Mouse (Mus musculus) stomach, postnatal 0 days (tissue): Measurements from ENCODE around the gene Plekhs1. TPM values are rescaled to one million over a fixed set of nuclear protein-coding genes. Genes with fewer than 3 reads are reported as not detected.
"Not testable (repeated sequence)": the region's sequence is repeated elsewhere in the genome, so short reads cannot be mapped to it uniquely, and the experiment has no call there.

Experiments used
- ATAC-seq: fragments of 200-750 bp; cut with Nextera tagmentation; 2 replicates; pipeline ENCODE4 v1.8.0; 2017; ENCODE audit not compliant: low FRiP score, low TSS enrichment
- DNase-seq: peaks from one replicate; pipeline ENCODE4 v3.0.0-alpha.2; 2016; ENCODE audit warnings: low spot score
- H3K27ac ChIP-seq: fragments of 300-500 bp; sonication (generic); replicated peaks from 2 replicates; pipeline ENCODE4 v1.5.1; 2014; ENCODE audit warnings: mild to moderate bottlenecking, control low read depth
- H3K27me3 ChIP-seq: fragments of 300-500 bp; sonication (generic); 2 replicates; pipeline ENCODE4 v1.6.1; 2014; ENCODE audit warnings: low read length; ENCODE audit not compliant: control insufficient read depth, insufficient read depth
- H3K36me3 ChIP-seq: fragments of 300-500 bp; sonication (generic); 2 replicates; pipeline ENCODE4 v1.6.1; 2014; ENCODE audit warnings: low read length, mixed read lengths; ENCODE audit not compliant: control insufficient read depth, insufficient read depth
- H3K4me1 ChIP-seq: fragments of 300-500 bp; sonication (generic); replicated peaks from 2 replicates; pipeline ENCODE4 v1.6.1; 2014; ENCODE audit warnings: antibody characterized with exemption; ENCODE audit not compliant: control insufficient read depth, insufficient read depth
- H3K4me2 ChIP-seq: fragments of 300-500 bp; sonication (generic); replicated peaks from 2 replicates; pipeline ENCODE4 v1.6.1; 2014; ENCODE audit warnings: low read depth, mild to moderate bottlenecking, control low read depth, moderate library complexity
- H3K4me3 ChIP-seq: fragments of 300-500 bp; sonication (generic); 2 replicates; pipeline ENCODE4 v1.5.1; 2014; ENCODE audit warnings: low read depth, low read length, control low read depth
- H3K9ac ChIP-seq: fragments of 300-500 bp; sonication (generic); 2 replicates; pipeline ENCODE4 v1.6.1; 2014; ENCODE audit warnings: mild to moderate bottlenecking, low read length, control low read depth, mixed read lengths
- H3K9me3 ChIP-seq: fragments of 300-500 bp; sonication (generic); 2 replicates; pipeline ENCODE4 v1.6.1; 2016; ENCODE audit warnings: low read length; ENCODE audit not compliant: control insufficient read depth
- CTCF ChIP-seq: IDR thresholded peaks from 2 replicates; pipeline ENCODE4 v1.5.1; 2016; ENCODE audit warnings: antibody characterized with exemption, low read depth, mild to moderate bottlenecking, moderate library complexity
- EP300 ChIP-seq: optimal IDR thresholded peaks from 2 replicates; pipeline ENCODE3; 2016; ENCODE audit warnings: antibody characterized with exemption
- WGBS: fragments of 180-500 bp; shearing (Covaris S2); extraction: QIAGEN DNeasy Blood & Tissue Kit; methylation state at CpG from one replicate; pipeline ENCODE4 v1.1.7; 2014; 5-methylcytosine and 5-hydroxymethylcytosine counted together
- polyA plus RNA-seq: library from polyadenylated mRNA; unstranded; fragments of >200 nt; fragmentation: Nextera tagmentation; extraction: Ambion mirVana; gene quantifications from 2 replicates; pipeline ENCODE4 v1.2.1, GENCODE M21; 2015

The Plekhs1 gene
- polyA plus RNA-seq, 1 experiment from 2014 or later: 3.4 TPM

- no peaks in the 10 kb centered on the region for H3K4me1 ChIP-seq
- TF ChIP-seq CTCF (no peak), EP300 (no peak)
- H3K9ac ChIP-seq: no peak overlapping the region
- H3K27ac ChIP-seq: no peak overlapping the region
- H3K27me3 ChIP-seq: no peaks in the 10 kb centered on the region
- no peak for DNase-seq
- no peaks in the 10 kb centered on the region for H3K9me3 ChIP-seq
- H3K4me2 ChIP-seq: no peak overlapping the region
- H3K4me3 ChIP-seq: no peak overlapping the region
- no peak for ATAC-seq
- no peaks in the 10 kb centered on the region for H3K36me3 ChIP-seq
- 95% methylated on average over 2 of the region's 2 CpGs for WGBS
Measured at GRCm38 (mm10) chr19:56487339-56487738, 25.9 kb downstream of the Plekhs1 start.

GRCm38 (mm10) chr19:56489601-56490000 is 28.2 kb downstream of the Plekhs1 start:
- ATAC-seq (no peak), DNase-seq (no peak)
- H3K4me3 ChIP-seq: no peak overlapping the region
- no peak overlapping the region for H3K4me2 ChIP-seq
- H3K36me3 ChIP-seq: no peaks in the 10 kb centered on the region
- H3K4me1 ChIP-seq: no peaks in the 10 kb centered on the region
- TF ChIP-seq CTCF: no peak
- TF ChIP-seq EP300: no peak
- no peaks in the 10 kb centered on the region for H3K9me3 ChIP-seq
- no peak overlapping the region for H3K27ac ChIP-seq
- 69% methylated on average over 6 of the region's 6 CpGs for WGBS
- no peak overlapping the region for H3K9ac ChIP-seq
- H3K27me3 ChIP-seq: no peaks in the 10 kb centered on the region

GRCm38 (mm10) chr19:56494157-56494556 is 32.7 kb downstream of the Plekhs1 start:
- not testable (repeated sequence) for H3K4me2 ChIP-seq, H3K27ac ChIP-seq, H3K4me3 ChIP-seq, H3K27me3 ChIP-seq, H3K9me3 ChIP-seq, ATAC-seq, H3K9ac ChIP-seq, H3K36me3 ChIP-seq, DNase-seq, H3K4me1 ChIP-seq
- no CpG with 5 or more reads among the region's 2 CpGs for WGBS

GRCm38 (mm10) chr19:56503069-56503468 is 41.6 kb downstream of the Plekhs1 start:
- H3K27me3 ChIP-seq, H3K9ac ChIP-seq, H3K4me2 ChIP-seq, DNase-seq, H3K27ac ChIP-seq, ATAC-seq, H3K4me1 ChIP-seq, H3K36me3 ChIP-seq, H3K4me3 ChIP-seq, H3K9me3 ChIP-seq: not testable (repeated sequence)
- WGBS: no CpG with 5 or more reads among the region's 5 CpGs

- not testable (repeated sequence) for ATAC-seq, H3K4me1 ChIP-seq, H3K9me3 ChIP-seq, H3K4me3 ChIP-seq, H3K9ac ChIP-seq, H3K27ac ChIP-seq, H3K36me3 ChIP-seq, H3K27me3 ChIP-seq, H3K4me2 ChIP-seq, DNase-seq
- WGBS: no CpG with 5 or more reads among the region's 5 CpGs
Measured at GRCm38 (mm10) chr19:56503525-56503924, 42.1 kb downstream of the Plekhs1 start.

- H3K4me2 ChIP-seq, H3K9ac ChIP-seq, H3K27me3 ChIP-seq, H3K4me1 ChIP-seq, H3K9me3 ChIP-seq, H3K36me3 ChIP-seq, ATAC-seq, H3K27ac ChIP-seq, DNase-seq, H3K4me3 ChIP-seq: not testable (repeated sequence)
- no CpG with 5 or more reads among the region's 4 CpGs for WGBS
Measured at GRCm38 (mm10) chr19:56511207-56511606, 49.8 kb downstream of the Plekhs1 start.

GRCm38 (mm10) chr19:56513527-56513926 is 52.1 kb downstream of the Plekhs1 start:
- H3K4me1 ChIP-seq, H3K27ac ChIP-seq, ATAC-seq, DNase-seq, H3K4me3 ChIP-seq, H3K36me3 ChIP-seq, H3K27me3 ChIP-seq, H3K4me2 ChIP-seq, H3K9ac ChIP-seq, H3K9me3 ChIP-seq: not testable (repeated sequence)
- no CpG with 5 or more reads among the region's 2 CpGs for WGBS

GRCm38 (mm10) chr19:56519408-56519807 is 58.0 kb downstream of the Plekhs1 start:
- not testable (repeated sequence) for H3K27me3 ChIP-seq, DNase-seq, H3K9ac ChIP-seq, ATAC-seq, H3K4me2 ChIP-seq, H3K9me3 ChIP-seq, H3K4me1 ChIP-seq, H3K4me3 ChIP-seq, H3K27ac ChIP-seq, H3K36me3 ChIP-seq
- WGBS: no CpG with 5 or more reads among the region's 7 CpGs

- DNase-seq, H3K36me3 ChIP-seq, H3K4me2 ChIP-seq, H3K4me1 ChIP-seq, H3K27me3 ChIP-seq, H3K9me3 ChIP-seq, H3K4me3 ChIP-seq, H3K27ac ChIP-seq, ATAC-seq, H3K9ac ChIP-seq: not testable (repeated sequence)
- WGBS: no CpG with 5 or more reads among the region's 11 CpGs
Measured at GRCm38 (mm10) chr19:56530529-56530928, 69.1 kb downstream of the Plekhs1 start.
